Mouse (Mus musculus) C2C12 (cell line): ENCODE results near the gene Snap47. TPM values are rescaled to one million over a fixed set of nuclear protein-coding genes. Genes with fewer than 3 reads are reported as not detected.
A peak's percentile ranks its signal among the peaks of the same experiment; 100 is the strongest.
"Not testable (repeated sequence)": the region's sequence is repeated elsewhere in the genome, so short reads cannot be mapped to it uniquely, and the experiment has no call there.

Experiments
- H3K27me3 ChIP-seq: one replicate; pipeline ENCODE4 v1.6.1; 2011; ENCODE audit not compliant: control insufficient read depth, insufficient read depth, insufficient read length
- H3K36me3 ChIP-seq: one replicate; pipeline ENCODE4 v1.6.1; 2011; ENCODE audit not compliant: control insufficient read depth, insufficient read depth
- H3K4me3 ChIP-seq: one replicate; pipeline ENCODE4 v1.5.1; 2011; ENCODE audit warnings: mild to moderate bottlenecking, control low read depth; ENCODE audit not compliant: poor library complexity, insufficient read depth, severe bottlenecking
- H3K79me2 ChIP-seq: one replicate; pipeline ENCODE4 v1.6.1; 2011; ENCODE audit not compliant: control insufficient read depth, insufficient read depth
- H3K79me3 ChIP-seq: one replicate; pipeline ENCODE4 v1.6.1; 2011; ENCODE audit warnings: low read depth, control low read depth
- H3ac ChIP-seq: one replicate; pipeline ENCODE3; 2011; ENCODE audit warnings: low read depth; ENCODE audit not compliant: control insufficient read depth, insufficient read length
- CEBPB ChIP-seq: IDR thresholded peaks from one replicate; pipeline ENCODE4 v1.6.1; 2011; ENCODE audit warnings: low read depth, mild to moderate bottlenecking, control low read depth, moderate library complexity
- CTCF ChIP-seq: IDR thresholded peaks from one replicate; pipeline ENCODE4 v1.5.1; 2011; ENCODE audit not compliant: control insufficient read depth, insufficient read depth, insufficient read length
- FOSL1 ChIP-seq: IDR thresholded peaks from one replicate; pipeline ENCODE4 v1.8.0; 2011; ENCODE audit warnings: mild to moderate bottlenecking, low read length; ENCODE audit not compliant: poor library complexity, insufficient read depth, severe bottlenecking
- MAX ChIP-seq: IDR thresholded peaks from one replicate; pipeline ENCODE4 v1.6.1; 2011; ENCODE audit warnings: mild to moderate bottlenecking, control low read depth
- MYOD1 ChIP-seq: IDR thresholded peaks from one replicate; pipeline ENCODE4 v1.6.1; 2011; ENCODE audit warnings: low read depth; ENCODE audit not compliant: control insufficient read depth, insufficient read length
- MYOG ChIP-seq: IDR thresholded peaks from one replicate; pipeline ENCODE4 v1.6.1; 2011; ENCODE audit not compliant: control insufficient read depth, insufficient read length; ENCODE audit errors: extremely low read depth
- USF1 ChIP-seq: IDR thresholded peaks from one replicate; pipeline ENCODE4 v1.6.1; 2011; ENCODE audit warnings: low read depth, mild to moderate bottlenecking, control low read depth, moderate library complexity
- polyA plus RNA-seq: library from polyadenylated mRNA; unstranded; fragments of >200 nt; fragmentation: generic; extraction: Trizol; gene quantifications from one replicate; pipeline ENCODE4 v1.2.1, GENCODE M21; 2012; ENCODE audit warnings: missing spikeins

Gene Snap47
- polyA plus RNA-seq, 1 experiment = 54.3 TPM

- TF ChIP-seq MYOD1 (no peak), MYOG (no peak), USF1 (no peak), CTCF (no peak), FOSL1 (no peak), CEBPB (no peak)
- Histone ChIP-seq H3K79me2 (no peaks in the 10 kb centered on the region), H3K4me3 (no peak overlapping the region), H3K36me3 (no peaks in the 10 kb centered on the region), H3K27me3 (no peaks in the 10 kb centered on the region), H3K79me3 (no peaks in the 10 kb centered on the region), H3ac (no peak overlapping the region)
Measured at GRCm38 (mm10) chr11:59379547-59379946, 71.4 kb downstream of the Snap47 start.

GRCm38 (mm10) chr11:59377999-59378398, 73.0 kb downstream of the Snap47 start:
- H3K79me2 ChIP-seq = no peaks in the 10 kb centered on the region
- no peak overlapping the region for H3ac ChIP-seq
- H3K27me3 ChIP-seq = no peaks in the 10 kb centered on the region
- no peaks in the 10 kb centered on the region for H3K36me3 ChIP-seq
- no peaks in the 10 kb centered on the region for H3K79me3 ChIP-seq
- no peak for TF ChIP-seq MAX
- no peak for TF ChIP-seq MYOG
- TF ChIP-seq USF1 = no peak
- no peak for TF ChIP-seq CTCF
- TF ChIP-seq MYOD1 = no peak
- no peak for TF ChIP-seq FOSL1
- TF ChIP-seq CEBPB = no peak
- H3K4me3 ChIP-seq = no peak overlapping the region

GRCm38 (mm10) chr11:59375475-59375874, 75.5 kb downstream of the Snap47 start, which contains the start of gene Prss38:
TSS of gene Prss38 (minus strand) at chr11:59375657.
- TF ChIP-seq MYOD1 (no peak), CTCF (no peak), USF1 (no peak), CEBPB (no peak), MAX (no peak), MYOG (no peak), FOSL1 (no peak)
- Histone ChIP-seq H3K79me3 (no peaks in the 10 kb centered on the region), H3K36me3 (no peaks in the 10 kb centered on the region), H3K79me2 (no peaks in the 10 kb centered on the region), H3ac (no peak within 1 kb of the TSS), H3K27me3 (peaks cover 14% of the 10 kb centered on the region), H3K4me3 (no peak within 1 kb of the TSS)

- Histone ChIP-seq H3K4me3 (no peak overlapping the region), H3K79me3 (no peaks in the 10 kb centered on the region), H3K27me3 (peaks cover 14% of the 10 kb centered on the region), H3K79me2 (no peaks in the 10 kb centered on the region), H3K36me3 (no peaks in the 10 kb centered on the region), H3ac (no peak overlapping the region)
- TF ChIP-seq USF1 = no peak
- TF ChIP-seq MYOD1 = peak; percentile 42
Measured at GRCm38 (mm10) chr11:59369848-59370247, 81.1 kb downstream of the Snap47 start.

DNA sequence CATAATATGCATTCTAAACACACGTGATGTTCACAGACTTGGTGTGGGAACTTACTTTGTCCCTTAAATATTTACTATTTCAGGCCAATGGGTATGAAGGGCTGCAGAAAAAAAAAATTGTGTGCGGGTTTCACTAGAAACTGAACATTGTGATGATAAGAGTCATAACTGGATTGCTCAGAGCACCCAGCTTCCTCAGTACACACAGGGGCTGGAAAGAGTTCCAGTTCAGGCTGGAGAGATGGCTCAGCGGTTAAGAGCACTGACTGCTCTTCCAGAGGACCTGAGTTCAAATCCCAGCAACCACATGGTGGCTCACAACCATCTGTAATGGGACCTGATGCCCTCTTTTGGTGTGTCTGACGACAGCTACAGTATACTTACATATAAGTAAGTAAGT, 83.0 kb downstream of the Snap47 start:
- not testable (repeated sequence) for H3ac ChIP-seq, H3K79me2 ChIP-seq, H3K4me3 ChIP-seq, H3K36me3 ChIP-seq, H3K79me3 ChIP-seq
- H3K27me3 ChIP-seq = peaks cover 14% of the 10 kb centered on the region

DNA sequence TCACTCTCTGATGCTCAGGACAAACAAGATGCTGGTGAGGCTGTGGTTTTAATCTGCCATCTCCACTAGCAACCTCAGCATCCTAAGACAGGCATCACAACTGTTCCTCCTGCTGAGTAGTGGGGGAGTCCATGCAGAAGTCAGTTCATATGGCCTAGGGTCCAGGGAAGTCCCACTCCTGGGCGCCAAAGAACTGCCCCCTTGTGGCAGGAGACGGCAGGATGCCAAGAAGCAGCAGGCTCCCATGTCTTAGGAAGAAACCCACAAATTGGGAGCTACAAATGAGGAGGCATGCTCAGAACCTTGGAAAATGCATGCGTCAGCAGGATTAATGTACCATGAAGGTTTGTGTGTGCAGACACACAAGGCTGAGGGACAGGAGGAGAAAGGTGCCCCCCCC, 84.4 kb downstream of the Snap47 start:
- Histone ChIP-seq H3K79me3 (no peaks in the 10 kb centered on the region), H3K4me3 (no peak overlapping the region), H3ac (no peak overlapping the region), H3K36me3 (no peaks in the 10 kb centered on the region), H3K27me3 (peaks cover 3% of the 10 kb centered on the region), H3K79me2 (no peaks in the 10 kb centered on the region)
- TF ChIP-seq USF1 (no peak), CEBPB (no peak), FOSL1 (no peak), CTCF (no peak)

DNA sequence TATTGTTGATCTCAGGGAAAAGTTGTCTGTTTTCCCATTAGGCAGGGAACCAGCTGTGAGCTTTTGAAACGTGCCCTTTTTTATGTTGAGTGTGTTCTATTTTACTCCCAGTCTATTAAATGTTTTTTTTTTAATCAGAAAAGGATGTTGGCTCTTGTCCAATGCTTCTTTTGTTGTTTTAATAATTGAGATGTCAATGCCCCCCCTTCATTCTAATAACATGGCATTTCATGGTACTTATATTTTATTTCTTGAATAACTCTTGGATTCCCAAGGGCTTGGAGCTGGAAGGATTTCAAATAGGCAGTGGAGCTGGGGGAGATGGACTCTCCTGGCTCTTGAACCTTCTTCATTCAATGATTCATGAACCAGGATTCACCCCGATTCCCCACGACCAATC, 85.0 kb downstream of the Snap47 start:
- Histone ChIP-seq H3K79me3 (no peaks in the 10 kb centered on the region), H3K4me3 (no peak overlapping the region), H3K79me2 (no peaks in the 10 kb centered on the region), H3K36me3 (no peaks in the 10 kb centered on the region), H3K27me3 (no peaks in the 10 kb centered on the region), H3ac (no peak overlapping the region)
- no peak for TF ChIP-seq MYOD1
- TF ChIP-seq CTCF = no peak
- no peak for TF ChIP-seq MYOG
- no peak for TF ChIP-seq CEBPB
- TF ChIP-seq USF1 = no peak
- no peak for TF ChIP-seq FOSL1
- TF ChIP-seq MAX = no peak
